Mouse (Mus musculus) lung, postnatal 0 days (tissue): ENCODE results near the gene Asic4. TPM values are rescaled to one million over a fixed set of nuclear protein-coding genes. Genes with fewer than 3 reads are reported as not detected.

Experiments
- ATAC-seq: fragments of 200-750 bp; cut with Nextera tagmentation; 2 replicates; pipeline ENCODE4 v1.8.0; 2017; ENCODE audit warnings: moderate library complexity
- DNase-seq: peaks from one replicate; pipeline ENCODE4 v3.0.0-alpha.2; 2016; ENCODE audit warnings: low spot score
- H3K27ac ChIP-seq: fragments of 300-500 bp; sonication (generic); 2 replicates; pipeline ENCODE4 v1.5.1; 2014; ENCODE audit warnings: antibody characterized with exemption, mild to moderate bottlenecking, low read length, mixed read lengths
- H3K27me3 ChIP-seq: fragments of 300-500 bp; sonication (generic); replicated peaks from 2 replicates; pipeline ENCODE4 v1.6.1; 2014; ENCODE audit warnings: low read length, mixed read lengths; ENCODE audit not compliant: insufficient read depth
- H3K36me3 ChIP-seq: fragments of 300-500 bp; sonication (generic); 2 replicates; pipeline ENCODE4 v1.6.1; 2014; ENCODE audit warnings: low read length, mixed read lengths; ENCODE audit not compliant: insufficient read depth
- H3K4me1 ChIP-seq: fragments of 300-500 bp; sonication (generic); 2 replicates; pipeline ENCODE4 v1.6.1; 2014; ENCODE audit warnings: antibody characterized with exemption, low read depth, low read length, mixed read lengths; ENCODE audit not compliant: insufficient read depth
- H3K4me2 ChIP-seq: fragments of 300-500 bp; sonication (generic); replicated peaks from 2 replicates; pipeline ENCODE4 v1.6.1; 2014; ENCODE audit warnings: low read depth, mild to moderate bottlenecking, low read length, moderate library complexity, mixed read lengths
- H3K4me3 ChIP-seq: fragments of 300-500 bp; sonication (generic); 2 replicates; pipeline ENCODE4 v1.5.1; 2014; ENCODE audit warnings: low read depth, low read length
- H3K9ac ChIP-seq: fragments of 300-500 bp; sonication (generic); replicated peaks from 2 replicates; pipeline ENCODE4 v1.6.1; 2014; ENCODE audit warnings: low read depth, mild to moderate bottlenecking
- H3K9me3 ChIP-seq: fragments of 300-500 bp; sonication (generic); 2 replicates; pipeline ENCODE4 v1.6.1; 2016; ENCODE audit warnings: low read length, mixed read lengths
- CTCF ChIP-seq: IDR thresholded peaks from 2 replicates; pipeline ENCODE4 v1.5.1; 2016; ENCODE audit warnings: antibody characterized with exemption, mild to moderate bottlenecking
- EP300 ChIP-seq: IDR thresholded peaks from 2 replicates; pipeline ENCODE4 v1.6.1; 2016; ENCODE audit warnings: antibody characterized with exemption, mild to moderate bottlenecking, control low read depth
- WGBS: fragments of 180-500 bp; shearing (Covaris S2); extraction: QIAGEN DNeasy Blood & Tissue Kit; methylation state at CpG from one replicate; pipeline ENCODE4 v1.1.7; 2014; 5-methylcytosine and 5-hydroxymethylcytosine counted together
- polyA plus RNA-seq: library from polyadenylated mRNA; unstranded; fragments of >200 nt; fragmentation: Nextera tagmentation; extraction: Ambion mirVana; gene quantifications from 2 replicates; pipeline ENCODE4 v1.2.1, GENCODE M21; 2015

Asic4 gene
- polyA plus RNA-seq, 1 experiment from 2014 or later, result not detected

DNA sequence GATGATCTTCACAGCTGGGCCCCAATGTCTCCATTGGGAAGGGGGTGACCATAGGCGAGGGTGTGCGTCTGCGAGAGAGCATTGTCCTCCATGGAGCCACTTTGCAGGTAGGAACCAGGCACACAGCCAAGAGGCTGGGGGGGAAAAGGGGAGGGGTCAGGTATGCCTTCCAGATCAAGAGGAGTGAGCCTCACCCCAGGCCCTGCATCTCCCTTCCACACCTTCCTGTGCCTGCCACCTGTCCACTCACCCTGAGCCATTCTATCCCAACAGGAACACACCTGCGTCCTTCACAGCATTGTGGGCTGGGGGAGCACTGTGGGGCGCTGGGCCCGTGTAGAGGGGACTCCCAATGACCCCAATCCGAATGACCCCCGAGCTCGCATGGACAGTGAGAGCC lies 8.1 kb upstream of the Asic4 start:
- TF ChIP-seq CTCF (no peak), EP300 (no peak)
- 68% methylated on average over 9 of the region's 9 CpGs for WGBS
- no peak overlapping the region for H3K9ac ChIP-seq

DNA sequence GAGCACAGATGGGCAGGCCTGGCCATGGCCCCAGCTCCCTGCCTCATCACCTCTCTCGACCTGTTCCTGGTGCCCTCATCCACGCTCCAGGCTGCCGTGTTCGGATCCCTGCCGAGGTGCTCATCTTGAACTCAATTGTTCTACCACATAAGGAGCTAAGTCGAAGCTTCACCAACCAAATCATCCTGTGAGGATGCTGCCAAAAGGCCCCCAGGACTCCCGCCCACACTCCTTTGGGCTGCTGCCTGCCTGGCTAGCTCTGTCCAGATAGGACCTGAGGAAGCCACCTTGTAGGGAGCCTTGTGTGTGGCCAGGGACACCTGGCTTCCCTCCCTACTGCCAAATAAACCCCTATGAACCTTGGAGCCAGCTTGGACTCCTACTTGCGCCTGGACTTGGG lies 7.4 kb upstream of the Asic4 start:
- no peaks in the 10 kb centered on the region for H3K4me1 ChIP-seq
- peaks cover 21% of the 10 kb centered on the region for H3K27me3 ChIP-seq
- H3K4me3 ChIP-seq, result no peak overlapping the region
- peaks cover 12% of the 10 kb centered on the region for H3K36me3 ChIP-seq
- H3K4me2 ChIP-seq, result no peak overlapping the region
- ATAC-seq, result no peak
- no peaks in the 10 kb centered on the region for H3K9me3 ChIP-seq
- DNase-seq, result no peak
- H3K9ac ChIP-seq, result no peak overlapping the region
- WGBS, result 69% methylated on average over 8 of the region's 8 CpGs
- TF ChIP-seq EP300 (no peak), CTCF (no peak)
- no peak overlapping the region for H3K27ac ChIP-seq

More for the DNA sequence above, 8.1 kb upstream of the Asic4 start:
- DNase-seq (no peak), ATAC-seq (no peak)
- Histone ChIP-seq H3K4me3 (no peak overlapping the region), H3K27me3 (peaks cover 16% of the 10 kb centered on the region; the same call in 1 of the 2 replicates), H3K4me2 (no peak overlapping the region), H3K4me1 (no peaks in the 10 kb centered on the region), H3K9me3 (no peaks in the 10 kb centered on the region), H3K27ac (no peak overlapping the region), H3K36me3 (peaks cover 12% of the 10 kb centered on the region)

DNA sequence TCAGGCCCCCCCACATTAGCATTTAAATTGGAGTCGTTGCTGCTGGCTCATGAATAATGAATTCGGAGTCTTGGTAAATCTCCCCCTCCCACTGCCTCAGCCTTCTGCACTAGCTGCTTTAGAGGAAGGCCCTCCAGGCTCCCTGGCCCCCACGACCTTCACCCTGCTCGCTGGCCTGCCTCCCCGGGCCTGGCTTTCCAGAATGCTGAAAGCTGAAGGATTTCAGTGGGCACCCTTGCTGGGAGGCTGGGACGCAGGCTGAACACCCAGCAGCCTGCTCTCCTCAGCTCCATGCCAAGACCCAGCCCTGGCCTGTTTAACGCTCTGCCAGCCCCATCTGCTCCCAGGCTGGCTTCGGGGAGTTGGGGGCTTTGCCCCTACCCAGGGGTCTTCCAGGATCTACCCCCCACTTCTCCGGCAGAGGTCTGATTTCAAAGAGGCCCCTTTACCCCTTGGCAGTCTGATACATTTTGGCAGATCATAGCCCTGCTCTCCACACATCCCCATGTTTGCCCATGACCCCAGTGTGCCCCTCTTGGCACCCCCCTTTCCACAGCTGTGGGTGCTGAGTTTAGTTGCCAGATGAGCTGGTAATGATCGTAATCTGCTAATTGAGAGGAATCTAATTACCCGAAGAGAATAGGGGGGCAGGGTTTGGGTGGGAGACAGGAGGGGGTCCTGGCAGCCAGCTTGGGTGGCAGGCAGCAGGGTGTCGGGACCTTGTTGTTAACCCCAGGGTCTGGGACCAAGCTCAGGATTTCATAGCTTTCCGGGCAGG lies 6.8 kb upstream of the Asic4 start:
- no peak overlapping the region for H3K9ac ChIP-seq
- peaks cover 12% of the 10 kb centered on the region for H3K36me3 ChIP-seq
- TF ChIP-seq EP300 (no peak), CTCF (no peak)
- H3K27me3 ChIP-seq, result peaks cover 25% of the 10 kb centered on the region
- ATAC-seq (no peak), DNase-seq (no peak)
- no peaks in the 10 kb centered on the region for H3K4me1 ChIP-seq
- no peak overlapping the region for H3K27ac ChIP-seq
- H3K9me3 ChIP-seq, result no peaks in the 10 kb centered on the region
- H3K4me3 ChIP-seq, result no peak overlapping the region
- H3K4me2 ChIP-seq, result no peak overlapping the region
- WGBS, result 49% methylated on average over 12 of the region's 13 CpGs

DNA sequence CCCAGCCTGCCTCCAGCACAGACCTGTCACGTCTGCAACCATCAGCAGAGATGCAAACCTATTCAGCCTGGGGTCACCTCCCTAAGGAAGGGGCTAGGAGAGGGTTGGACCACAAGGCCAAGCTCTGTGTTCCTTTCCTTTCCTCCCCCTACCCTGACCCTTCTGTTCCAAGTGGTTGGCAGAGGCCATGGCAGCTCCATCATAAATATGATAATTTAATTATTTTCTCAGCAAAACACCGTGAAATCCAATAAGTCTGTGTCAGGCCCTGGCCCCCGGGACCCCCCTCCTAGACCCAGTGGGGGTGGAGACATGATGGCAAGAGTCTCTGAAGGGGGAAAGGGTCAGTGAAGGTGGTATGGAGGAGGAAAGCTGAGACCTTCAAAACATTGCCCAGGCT lies 6.0 kb upstream of the Asic4 start:
- Histone ChIP-seq H3K27me3 (peaks cover 32% of the 10 kb centered on the region), H3K4me1 (no peaks in the 10 kb centered on the region), H3K9me3 (no peaks in the 10 kb centered on the region), H3K36me3 (peaks cover 12% of the 10 kb centered on the region), H3K27ac (no peak overlapping the region), H3K9ac (no peak overlapping the region), H3K4me2 (no peak overlapping the region), H3K4me3 (no peak overlapping the region)
- WGBS, result 48% methylated on average over 3 of the region's 3 CpGs
- DNase-seq (no peak), ATAC-seq (no peak)
- TF ChIP-seq EP300, result no peak
- no peak for TF ChIP-seq CTCF

DNA sequence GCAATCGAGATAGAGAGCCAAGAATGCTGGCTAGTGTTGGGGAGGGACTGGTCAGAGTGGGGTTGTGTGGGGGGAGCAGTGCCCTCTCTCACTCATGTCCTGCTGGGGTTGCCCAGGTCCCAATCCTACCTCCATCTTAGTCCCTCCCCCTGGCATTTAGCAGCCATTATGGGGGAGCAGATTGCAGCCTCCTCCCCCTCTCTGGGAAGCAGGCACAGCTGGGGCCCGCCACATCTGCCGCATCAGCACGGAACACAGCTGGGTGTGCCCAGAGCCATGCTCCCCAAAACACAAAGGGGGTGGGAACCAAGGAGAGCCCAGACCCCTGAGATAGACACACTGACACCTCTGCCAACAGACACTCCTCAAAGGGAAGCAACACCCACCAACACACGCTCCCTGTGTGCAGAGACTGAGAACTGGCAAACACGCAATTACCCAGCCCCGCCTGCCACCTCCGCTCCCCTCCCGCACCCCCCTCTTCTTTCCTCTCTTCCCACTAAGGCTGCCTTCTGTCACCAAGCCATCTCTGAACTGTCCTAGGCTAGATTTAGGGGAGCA lies 5.0 kb upstream of the Asic4 start:
- ATAC-seq (peak; percentile 8; the same call in 1 of the 2 replicates), DNase-seq (no peak)
- Histone ChIP-seq H3K4me2 (no peak overlapping the region), H3K9me3 (no peaks in the 10 kb centered on the region), H3K9ac (no peak overlapping the region), H3K27ac (no peak overlapping the region), H3K4me3 (no peak overlapping the region), H3K4me1 (0 out of 2 replicates have a peak, but pooled peaks cover 4% of the 10 kb centered on the region), H3K36me3 (peaks cover 11% of the 10 kb centered on the region), H3K27me3 (peaks cover 42% of the 10 kb centered on the region)
- WGBS, result 13% methylated on average over 8 of the region's 9 CpGs
- TF ChIP-seq EP300 (no peak), CTCF (no peak)

DNA sequence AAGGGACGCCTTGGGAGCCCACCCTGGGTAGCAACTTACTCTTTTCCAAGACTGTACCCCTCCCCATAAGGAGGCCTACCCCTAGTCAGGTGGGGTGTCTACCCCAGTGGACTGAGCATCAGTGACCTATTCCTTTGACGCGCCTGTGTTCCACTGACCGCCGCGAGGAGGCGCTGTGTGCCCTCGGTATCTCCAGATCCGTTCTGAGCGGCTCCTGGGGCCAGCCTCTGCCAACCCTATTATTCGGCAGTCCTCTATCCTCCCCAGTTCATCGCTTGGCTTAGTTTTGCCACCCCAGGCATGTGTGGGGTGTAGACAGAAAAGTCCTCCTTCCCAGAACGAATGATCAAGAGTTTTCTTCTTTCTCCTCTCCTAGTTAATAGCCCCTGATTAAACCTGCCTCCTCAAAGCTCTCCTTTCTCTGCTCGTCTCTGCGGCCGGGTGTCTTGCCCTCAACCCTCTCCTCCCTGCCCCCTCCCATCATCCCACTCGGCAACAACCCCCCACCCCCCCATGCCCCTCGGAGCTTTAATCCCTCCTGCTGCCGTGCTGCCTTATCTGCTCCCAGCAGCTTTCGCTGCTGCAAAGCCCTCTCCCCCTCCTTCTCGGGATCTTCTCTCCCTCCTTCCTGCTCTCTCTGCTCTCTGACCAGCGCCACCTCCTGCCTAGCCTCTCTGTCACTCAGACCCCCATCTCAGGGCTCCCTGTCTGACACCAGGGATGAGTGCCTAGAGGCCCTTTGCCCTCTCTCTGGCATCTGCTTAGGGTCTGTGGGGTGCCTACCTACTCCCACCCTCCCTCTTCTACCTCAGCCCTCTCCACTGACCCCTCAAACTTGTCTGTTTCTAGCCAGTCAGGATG lies 4.3 kb upstream of the Asic4 start:
- H3K36me3 ChIP-seq, result peaks cover 5% of the 10 kb centered on the region; the same call in 1 of the 2 replicates
- peak; percentile 78 for DNase-seq
- peaks cover 9% of the 10 kb centered on the region; the same call in 1 of the 2 replicates for H3K4me1 ChIP-seq
- no peaks in the 10 kb centered on the region for H3K9me3 ChIP-seq
- no peak for TF ChIP-seq EP300
- TF ChIP-seq CTCF, result peak; percentile 94
- 1% methylated on average over 22 of the region's 22 CpGs for WGBS
- peak; percentile 53 for ATAC-seq
- no peak overlapping the region for H3K9ac ChIP-seq
- H3K27me3 ChIP-seq, result peaks cover 50% of the 10 kb centered on the region
- no peak overlapping the region for H3K27ac ChIP-seq
- H3K4me3 ChIP-seq, result no peak overlapping the region
- peak overlapping the region; percentile 12; the same call in 1 of the 2 replicates for H3K4me2 ChIP-seq
